Mouse (Mus musculus): ENCODE results near the gene Tgfbi.

Gene Tgfbi

DNA sequence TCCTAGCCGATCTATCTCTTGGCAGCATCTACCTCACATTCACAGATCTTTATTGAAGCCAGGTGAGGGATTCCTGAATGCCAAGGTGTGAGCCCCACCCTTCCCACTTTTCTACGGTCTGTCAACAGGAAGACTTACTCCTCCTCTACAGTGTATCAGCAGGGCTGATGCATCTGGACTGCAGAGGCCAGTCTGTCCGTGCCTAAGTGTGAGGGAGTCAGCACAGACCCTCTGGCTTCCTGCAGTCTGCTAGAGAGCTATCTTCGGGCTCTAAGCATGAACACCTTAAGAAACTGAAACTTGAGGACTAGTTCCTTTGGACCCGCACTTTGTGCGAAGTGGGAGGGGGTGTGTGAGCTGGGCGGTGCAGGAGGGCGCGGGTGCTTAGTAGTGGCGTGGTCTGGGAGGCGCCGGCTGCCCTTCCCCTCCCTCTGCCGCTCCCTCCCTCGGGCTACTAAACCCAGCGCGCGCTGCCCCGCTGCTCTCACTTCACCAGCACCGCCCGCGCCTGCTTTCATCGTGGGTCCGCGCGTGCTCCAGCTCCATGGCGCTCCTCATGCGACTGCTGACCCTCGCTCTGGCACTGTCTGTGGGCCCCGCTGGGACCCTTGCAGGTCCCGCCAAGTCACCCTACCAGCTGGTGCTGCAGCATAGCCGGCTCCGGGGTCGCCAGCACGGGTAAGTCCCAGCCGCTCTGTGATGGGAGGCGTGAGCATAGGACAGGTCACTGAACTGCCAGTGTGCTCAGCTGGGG is at the start of gene Tgfbi:
Gene Tgfbi (plus strand): TSS at position 421 of the 754 bp plus-strand sequence.
- DNase-seq (ENCODE audit: low spot score in 2 of 2): no peak

DNA sequence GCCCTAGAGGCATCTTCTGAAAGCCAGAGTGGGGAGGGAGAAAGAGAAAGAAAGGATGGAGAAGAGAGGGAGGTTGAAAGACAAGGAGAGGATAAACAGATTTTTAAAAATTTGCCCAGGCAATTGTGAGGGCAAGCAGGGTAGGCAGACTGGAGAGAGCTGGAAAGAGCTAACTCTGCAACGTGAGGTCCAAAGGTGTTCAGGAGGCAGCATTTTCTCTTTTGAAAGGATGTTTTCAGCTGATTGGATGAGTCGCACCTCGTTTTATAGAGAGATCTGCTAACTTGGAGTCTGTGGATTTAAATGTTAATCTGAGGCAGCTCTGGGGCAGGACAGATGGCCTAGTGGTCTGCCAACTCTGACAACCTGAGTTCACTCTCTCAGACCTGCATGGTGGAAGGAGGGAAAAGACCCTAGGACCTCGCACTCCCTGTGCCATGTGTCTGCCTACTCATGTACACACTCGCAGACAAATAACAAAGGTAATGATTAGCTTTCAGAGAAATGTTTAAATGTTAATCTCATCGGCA is 49.4 kb upstream of the Tgfbi start:
- no peak for DNase-seq (ENCODE audit: low spot score in 2 of 2)

DNA sequence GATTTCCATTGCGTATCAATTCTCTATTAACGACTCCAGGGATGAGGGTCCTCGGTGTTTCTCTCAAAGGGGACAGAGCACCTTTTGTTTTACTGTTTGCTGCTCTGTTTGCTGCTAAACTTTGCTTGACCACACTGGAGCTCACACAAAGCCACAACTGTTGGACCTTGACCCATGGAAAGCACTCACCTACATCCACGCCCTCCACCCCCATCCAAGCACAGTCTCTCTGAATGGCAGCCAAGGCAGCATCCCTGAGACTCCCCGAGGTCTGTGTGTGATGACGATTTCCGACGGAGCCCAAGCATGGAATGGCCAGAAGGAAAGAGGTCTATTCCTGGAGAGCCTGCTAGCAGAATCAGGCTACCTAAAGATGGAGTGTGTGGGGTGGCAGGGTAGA is 48.2 kb upstream of the Tgfbi start:
- no peak for DNase-seq (ENCODE audit: low spot score in 2 of 2)

DNA sequence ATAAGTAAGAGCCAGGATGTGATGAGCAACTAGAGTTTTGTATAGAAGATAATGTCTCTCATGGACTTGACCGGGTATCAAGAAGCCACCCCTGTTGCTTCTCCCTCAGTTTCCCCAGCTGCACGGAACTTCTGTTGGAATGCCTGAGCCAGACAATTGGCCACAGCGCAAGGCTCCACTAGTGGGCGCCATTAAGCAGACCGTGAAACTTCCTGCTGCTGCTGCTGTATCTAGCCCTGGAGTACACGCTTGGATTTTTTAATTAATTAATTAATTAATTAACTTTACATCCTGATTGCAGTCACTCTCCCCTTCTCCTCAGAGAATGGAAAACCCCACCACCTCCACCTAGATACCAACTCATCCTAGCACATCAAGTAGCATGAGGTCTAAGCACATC is 46.2 kb upstream of the Tgfbi start:
- DNase-seq (ENCODE audit: low spot score in 2 of 2): peak in 1 of 2 experiments; percentile 6

DNA sequence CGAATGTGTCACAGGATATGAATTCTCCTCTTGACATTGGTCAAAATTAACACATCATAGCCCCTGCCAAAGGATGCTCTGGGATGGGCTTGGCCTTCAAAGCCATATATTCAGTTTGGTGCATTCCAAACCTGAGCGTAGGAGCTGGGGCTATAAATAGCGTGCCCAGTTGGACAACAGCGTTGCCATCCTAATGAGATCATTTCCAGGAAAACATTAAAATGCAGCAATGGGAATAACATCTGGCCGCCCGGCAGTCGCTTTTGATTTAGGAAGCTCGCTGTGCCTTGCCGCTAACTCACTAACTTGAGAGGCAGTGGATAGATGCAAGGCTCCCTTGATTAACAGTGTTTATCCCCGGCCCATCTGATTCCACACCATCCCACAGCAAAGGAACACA is 43.0 kb upstream of the Tgfbi start:
- DNase-seq (ENCODE audit: low spot score in 2 of 2): no peak

DNA sequence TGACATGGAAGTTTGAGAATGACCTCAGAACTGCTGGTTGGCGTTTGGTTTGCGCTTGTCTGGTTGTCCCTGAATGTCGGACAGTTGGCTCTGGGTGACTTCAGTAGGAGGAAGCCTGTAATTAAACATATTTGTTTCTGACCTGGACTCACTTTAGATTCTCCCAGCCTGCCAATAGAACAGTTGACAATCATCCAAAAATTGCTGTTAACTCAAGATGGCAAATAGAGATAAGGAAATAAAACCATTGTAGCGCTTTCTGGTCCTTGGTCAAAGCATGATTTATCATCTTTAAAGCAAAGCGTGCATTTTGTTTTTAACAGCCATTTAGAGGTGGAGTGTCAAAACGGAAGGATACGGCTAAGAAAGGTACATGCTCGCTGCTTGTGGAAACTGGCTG is 37.7 kb upstream of the Tgfbi start:
- no peak for DNase-seq (ENCODE audit: low spot score in 2 of 2)

DNA sequence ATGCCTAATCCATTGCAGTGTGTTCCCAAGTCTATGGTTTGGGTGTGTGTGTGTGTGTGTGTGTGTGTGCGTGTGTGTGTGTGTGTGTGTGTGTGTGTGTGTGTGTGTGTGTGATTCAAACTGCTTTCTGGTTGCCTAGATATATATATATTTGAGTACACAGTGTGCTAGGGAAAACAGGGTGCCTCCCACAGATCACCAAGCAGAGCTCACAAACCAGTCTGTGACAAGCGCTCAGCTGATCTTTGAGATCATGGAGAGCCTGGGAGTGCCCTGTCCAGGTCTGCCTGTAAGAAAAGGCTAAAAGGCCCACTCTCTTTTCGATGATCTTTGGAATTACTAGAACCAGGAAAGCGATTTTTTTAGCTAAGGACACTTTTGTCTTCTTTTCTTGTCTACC is 34.2 kb upstream of the Tgfbi start:
- DNase-seq (ENCODE audit: low spot score in 2 of 2): no peak

DNA sequence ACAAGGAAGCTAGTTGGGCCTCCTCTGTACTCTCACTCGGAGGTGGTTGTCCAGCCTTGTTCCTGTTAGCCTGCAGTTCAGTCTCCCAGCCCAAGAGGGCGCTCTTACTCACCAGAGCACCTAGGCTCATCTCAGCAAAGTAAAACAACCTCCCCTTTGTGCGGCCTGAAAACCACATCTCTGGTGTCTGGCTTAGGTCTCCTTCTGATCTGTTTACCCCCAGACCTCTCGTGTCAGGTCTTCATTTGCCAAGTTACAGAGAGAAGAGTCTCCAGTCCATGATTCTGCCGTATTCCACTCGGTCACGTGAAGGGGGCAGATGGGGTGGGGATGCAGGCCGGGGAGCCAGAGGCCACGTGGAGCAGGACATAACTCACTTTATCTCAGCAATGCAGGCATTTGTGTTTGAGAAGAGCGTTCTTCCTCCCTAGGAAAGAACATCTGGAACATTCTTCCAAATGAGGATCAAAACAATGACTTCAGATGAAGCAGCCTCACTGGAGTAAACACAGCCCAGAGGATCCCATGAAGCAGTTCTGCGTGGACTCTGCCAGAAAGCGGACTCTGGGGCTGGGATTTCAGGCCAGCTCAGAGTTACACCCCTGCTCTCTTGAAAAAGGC is 33.5 kb upstream of the Tgfbi start:
- DNase-seq (ENCODE audit: low spot score in 2 of 2): peak; percentile 16 to 55

DNA sequence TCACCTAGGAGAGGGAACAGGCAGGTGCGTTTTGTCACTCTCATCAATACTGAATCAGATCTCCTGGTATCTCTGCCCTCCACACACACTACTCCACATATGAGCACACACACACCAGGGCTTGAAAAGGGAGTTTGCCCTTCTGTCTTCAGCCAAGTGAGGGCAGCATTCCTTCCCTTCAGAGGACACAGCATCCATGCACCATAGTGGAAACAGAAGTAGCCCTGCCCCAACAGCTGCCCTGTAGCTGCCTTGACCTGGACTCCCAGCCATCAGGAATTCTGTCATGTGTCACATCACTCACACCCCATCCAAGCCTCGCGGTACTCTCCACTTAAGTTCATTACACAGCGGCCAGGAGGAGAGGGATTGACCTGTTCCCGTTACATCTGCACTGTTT is 31.2 kb upstream of the Tgfbi start:
- DNase-seq (ENCODE audit: low spot score in 2 of 2): no peak

DNA sequence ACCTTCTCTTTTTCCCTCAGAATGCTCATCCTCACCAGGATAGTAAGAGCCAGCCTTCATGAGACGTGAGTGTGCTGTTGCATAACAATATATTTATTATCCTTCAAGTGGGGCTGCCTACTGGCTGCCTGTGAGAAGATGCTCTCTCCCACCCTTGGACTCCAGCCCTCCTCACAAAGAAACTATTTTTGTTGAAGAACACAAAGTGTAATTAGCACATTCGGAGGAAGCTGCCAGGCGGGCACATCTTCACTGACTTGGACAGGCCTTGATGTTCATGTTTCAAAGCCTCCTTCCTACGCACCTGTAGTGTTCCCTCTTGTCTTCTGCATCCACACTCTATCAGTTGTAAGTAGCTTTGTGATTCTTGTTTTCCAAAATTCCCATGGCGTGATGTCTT is 28.9 kb upstream of the Tgfbi start:
- DNase-seq (ENCODE audit: low spot score in 2 of 2): no peak

DNA sequence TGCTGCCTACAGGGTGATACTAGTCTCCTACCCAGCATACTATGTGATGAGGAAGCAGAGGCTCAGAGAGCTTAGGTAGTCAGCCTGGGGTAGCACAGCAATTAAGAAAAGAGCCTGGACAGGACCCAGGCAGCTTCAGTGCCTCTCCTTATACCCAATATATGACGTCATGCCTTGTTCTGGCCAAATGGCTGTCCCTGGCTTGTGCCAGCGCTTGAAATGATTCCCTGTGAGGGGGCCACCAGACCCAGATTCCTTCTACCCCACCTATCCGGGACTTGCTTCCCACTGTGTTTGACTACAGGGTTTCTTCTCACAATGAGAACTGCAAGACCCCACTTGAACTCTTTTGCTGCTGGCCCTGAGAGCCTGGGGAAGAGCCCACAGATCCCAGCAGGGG is 27.8 kb upstream of the Tgfbi start:
- no peak for DNase-seq (ENCODE audit: low spot score in 2 of 2)

DNA sequence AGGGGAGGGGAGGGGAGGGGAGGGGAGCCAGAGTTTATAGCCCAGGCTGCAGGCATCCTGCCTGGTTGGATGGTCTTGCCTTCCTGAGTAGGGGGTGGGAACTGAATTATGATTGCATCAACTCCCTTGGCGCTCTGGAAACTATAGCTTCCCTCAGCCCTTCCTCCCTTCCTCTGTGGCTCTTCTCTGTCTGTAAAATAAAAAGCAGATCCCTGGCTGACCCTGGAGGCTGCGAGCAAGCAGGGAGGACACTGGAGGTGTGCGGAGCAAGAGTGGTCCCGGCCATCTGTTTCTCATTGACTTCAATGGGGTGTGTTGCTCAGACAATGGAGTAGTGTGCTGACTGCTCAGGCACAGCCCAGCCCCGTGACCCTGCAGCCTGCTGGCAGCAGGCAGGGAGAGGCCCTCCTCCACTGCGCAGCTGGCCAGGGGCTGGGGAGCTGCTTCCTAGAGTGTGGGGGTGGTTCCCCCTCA is 27.3 kb upstream of the Tgfbi start:
- DNase-seq (ENCODE audit: low spot score in 2 of 2): no peak

DNA sequence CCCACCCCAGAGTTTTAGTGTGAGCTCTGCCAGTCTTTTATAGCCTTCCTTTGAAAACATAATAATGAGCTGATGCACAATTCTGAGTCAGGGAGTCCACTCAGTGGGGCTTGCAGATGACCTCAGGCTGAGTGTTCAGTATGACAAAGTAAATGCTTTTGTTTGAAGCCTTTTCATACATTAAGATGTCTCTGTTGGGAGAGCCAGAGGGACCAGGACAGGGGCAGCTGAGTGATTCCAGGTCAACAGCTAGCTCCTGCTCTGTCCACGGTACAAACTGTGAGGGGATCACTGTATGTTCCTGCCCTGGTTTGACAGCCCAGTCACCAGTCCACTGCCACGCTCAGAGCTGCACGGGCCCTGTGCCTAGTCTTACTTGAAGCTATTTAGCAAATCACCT is 26.6 kb upstream of the Tgfbi start:
- no peak for DNase-seq (ENCODE audit: low spot score in 2 of 2)

DNA sequence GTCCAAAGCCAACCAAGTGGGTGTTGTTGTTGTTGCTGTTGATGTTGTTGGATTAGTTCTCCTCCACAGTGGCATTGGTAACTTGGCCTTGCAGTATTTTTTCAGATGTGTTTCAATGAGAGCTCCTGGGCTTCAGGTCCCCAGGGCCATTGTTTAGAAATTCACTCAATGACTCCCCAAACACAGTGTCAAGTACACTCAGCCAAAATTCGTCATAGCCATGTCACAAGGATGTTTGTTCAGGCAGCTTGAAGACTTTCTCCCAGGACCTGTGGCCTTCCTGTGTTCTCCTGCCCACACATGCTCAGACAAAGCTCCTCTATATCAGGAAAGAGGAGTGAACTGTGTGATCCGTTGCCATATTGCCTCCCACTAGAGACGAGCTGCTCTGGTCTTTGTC is 23.3 kb upstream of the Tgfbi start:
- DNase-seq (ENCODE audit: low spot score in 2 of 2): no peak

DNA sequence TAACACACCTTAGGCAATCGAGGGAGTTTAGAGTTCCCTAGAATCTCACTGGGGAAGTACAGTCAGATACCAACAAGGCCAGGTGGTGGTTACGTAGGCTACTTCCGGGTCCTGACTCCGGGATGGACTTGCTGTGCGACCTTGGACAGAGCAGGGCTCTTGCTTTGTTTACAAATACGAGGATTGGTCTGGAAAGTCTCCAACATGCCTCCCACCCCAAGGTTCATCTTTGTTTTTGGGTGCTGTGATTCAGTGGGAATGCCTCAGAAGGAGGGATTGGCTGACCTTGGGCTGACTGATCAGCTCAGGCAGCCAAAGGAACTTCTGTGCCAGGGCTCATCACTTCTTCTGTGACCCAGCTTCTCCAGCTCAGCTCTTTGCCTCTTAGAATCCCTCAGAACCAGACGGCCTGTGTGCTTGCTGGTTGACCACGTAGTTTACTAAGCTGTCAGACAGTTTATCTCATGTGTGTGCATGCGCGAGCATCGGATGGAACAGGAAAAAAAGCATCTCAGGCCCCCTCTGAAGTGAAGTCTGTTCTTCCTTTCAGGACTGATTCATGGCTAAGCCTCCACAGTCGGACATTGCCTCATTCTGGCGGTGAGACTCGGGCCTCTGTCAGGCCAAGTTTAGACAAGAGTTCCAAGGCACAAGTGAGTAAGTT is 20.7 kb upstream of the Tgfbi start:
- no peak for DNase-seq (ENCODE audit: low spot score in 2 of 2)

DNA sequence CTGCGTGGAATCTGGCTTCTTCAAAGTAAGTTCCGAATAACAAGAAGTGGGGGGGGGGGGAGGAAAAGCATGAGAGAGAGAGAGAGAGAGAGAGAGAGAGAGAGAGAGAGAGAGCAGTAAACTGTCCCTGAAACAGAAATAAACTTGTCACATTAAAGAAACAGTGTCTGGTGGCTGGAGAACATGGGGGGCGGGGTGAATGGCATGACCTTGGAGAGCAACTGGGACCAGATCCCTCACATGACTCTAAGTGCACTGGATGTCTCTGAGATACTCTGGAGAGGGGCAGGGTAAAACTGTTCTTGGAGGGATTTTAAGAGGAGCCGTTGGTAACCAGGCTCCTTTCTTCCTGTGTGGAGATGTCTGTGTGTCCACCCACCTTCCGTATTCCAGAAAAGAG is 19.1 kb upstream of the Tgfbi start:
- DNase-seq (ENCODE audit: low spot score in 2 of 2): no peak

DNA sequence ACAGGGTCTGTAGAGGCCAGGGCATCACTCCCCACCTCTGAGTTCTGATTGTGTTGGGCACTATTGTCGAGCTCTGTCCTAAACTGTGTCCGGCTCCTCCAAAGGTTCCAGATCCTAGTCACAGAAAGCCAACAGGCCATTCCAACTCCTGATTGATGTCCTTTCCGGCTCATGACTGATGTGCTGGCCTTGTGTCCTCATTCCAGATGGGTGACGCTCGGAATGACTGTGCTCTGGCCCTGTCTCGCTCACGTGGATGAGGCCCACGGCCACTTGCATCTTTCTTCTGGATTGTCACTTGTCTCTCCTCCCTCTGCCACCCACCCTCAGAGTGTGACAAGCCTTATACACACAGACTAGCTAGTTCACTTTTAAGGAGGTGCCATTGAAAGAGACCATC is 18.1 kb upstream of the Tgfbi start:
- no peak for DNase-seq (ENCODE audit: low spot score in 2 of 2)

DNA sequence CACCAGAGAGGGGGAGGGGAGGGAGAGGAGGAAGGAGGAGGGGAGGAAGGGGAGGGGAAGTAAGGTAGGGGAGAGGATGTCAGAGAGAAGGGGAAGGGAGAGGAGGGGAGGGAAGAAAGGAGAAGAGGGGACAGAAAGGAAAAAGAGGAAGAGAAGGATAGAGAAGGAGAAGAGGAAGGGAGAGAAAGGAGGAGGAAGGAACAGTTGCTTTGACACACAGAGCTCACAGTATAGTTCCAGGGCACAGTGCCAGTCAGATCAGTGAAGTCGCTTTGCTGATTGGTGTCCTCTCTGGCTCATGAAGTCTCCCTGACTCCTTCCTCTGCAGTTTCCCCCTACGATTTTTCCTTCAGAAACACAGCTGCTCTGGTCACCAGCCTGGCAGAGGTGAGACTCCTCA is 17.4 kb upstream of the Tgfbi start:
- DNase-seq (ENCODE audit: low spot score in 2 of 2): no peak

DNA sequence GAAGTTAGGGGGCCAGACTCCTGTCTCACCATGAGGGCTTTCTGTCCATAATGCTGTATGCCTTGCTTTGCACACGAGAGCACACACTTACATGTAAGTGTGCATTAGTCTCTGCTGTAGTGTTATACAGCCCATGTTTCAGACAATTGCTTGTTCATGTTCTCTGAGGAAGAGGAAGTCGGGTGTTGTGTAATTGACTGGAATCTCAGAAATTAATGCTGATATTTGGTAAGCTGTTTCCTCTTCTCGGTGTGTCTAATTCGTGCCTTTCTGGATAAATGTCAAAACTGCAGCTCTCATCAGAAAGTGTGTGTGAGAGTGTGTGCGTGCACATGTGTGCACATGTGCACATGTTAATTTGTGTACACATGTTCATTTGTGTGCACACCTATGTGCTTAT is 16.1 kb upstream of the Tgfbi start:
- no peak for DNase-seq (ENCODE audit: low spot score in 2 of 2)

DNA sequence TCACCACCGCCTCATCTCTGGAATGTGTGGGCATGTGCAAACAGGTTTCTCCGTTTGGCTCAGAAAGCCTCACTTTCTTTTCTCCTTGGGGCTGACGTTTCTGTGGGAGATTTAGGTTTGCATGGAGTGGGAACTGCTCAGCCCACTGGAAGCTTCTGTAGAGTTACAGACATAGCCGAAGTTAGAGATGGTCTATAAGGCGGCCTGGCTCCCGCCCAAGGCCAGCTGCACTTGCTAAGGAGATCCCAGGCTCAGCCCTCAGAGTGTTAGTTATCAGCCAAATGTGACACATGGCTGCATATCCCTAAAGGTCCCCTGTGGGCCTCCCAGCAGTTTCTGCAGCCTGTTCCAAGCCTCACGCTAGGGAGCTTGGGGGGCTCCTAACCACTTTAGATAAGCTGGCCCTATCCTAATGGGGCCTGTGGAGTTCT is 15.3 kb upstream of the Tgfbi start:
- DNase-seq (ENCODE audit: low spot score in 2 of 2): no peak

DNA sequence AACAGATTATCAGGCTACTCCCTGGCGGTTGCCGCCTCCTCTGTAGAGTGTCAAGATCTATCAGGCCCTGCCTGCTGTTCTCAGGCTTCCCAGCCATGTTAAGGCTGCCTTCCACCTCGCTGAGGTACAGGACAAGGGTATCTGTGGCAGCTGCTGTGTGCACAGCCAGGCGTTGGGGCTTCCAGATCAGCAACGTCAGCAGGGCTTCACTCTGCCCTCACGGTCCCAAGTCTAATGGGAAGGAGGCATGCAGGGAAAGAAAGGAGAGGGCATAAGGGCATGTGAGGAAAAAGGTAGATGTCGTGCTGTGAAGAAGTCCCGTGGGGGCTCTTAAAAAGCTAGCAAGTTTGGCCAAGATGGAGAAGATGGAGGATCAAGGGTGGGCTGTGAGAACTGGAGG is 14.1 kb upstream of the Tgfbi start:
- no peak for DNase-seq (ENCODE audit: low spot score in 2 of 2)

DNA sequence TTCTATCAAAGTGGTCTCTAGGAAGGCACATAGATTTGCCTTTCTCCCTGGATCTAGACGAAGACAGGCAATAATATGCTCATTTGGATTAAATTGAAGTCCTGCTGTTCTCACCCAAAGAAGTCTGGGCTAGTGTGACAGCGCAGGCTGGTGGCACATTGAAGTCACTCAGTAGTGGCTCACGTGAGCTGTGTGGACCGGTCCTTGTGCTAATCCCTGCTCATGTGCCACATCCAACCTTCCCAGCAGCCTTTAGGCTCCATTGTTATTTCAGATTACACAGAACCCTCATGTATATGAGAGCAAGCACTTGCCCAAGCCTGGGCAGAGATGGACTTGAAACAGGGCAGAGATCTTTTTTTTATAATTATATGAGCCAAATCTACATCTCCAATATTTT is 12.0 kb upstream of the Tgfbi start:
- no peak for DNase-seq (ENCODE audit: low spot score in 2 of 2)

Data from natural killer cell, adult 2 months (primary cell).